Mouse (Mus musculus) Patski (cell line): ENCODE measurements around the gene Hist2h3c2. TPM values are rescaled to one million over a fixed set of nuclear protein-coding genes. Genes with fewer than 3 reads are reported as not detected.

Experiments
- ATAC-seq: fragments of 100-300 bp; one replicate; pipeline ENCODE4 v1.8.0; 2021
- CTCF ChIA-PET: fragments of 350-600 bp; sonication (Branson Sonifier 250); formaldehyde crosslinking; loops from one replicate; lab custom pipeline; 2022; ENCODE audit warnings: inconsistent platforms; lab: Charles Lee
- POLR2A ChIA-PET: fragments of 350-600 bp; sonication (Branson Sonifier 250); formaldehyde crosslinking; loops from one replicate; lab custom pipeline; 2022; ENCODE audit warnings: antibody characterized with exemption, inconsistent platforms; lab: Charles Lee
- DNase-seq: peaks from one replicate; pipeline ENCODE4 v3.0.0-alpha.2; 2011; ENCODE audit warnings: low read depth, low spot score
- H3K27me3 ChIP-seq: fragments of 371-371 bp; one replicate; pipeline ENCODE4 v1.5.1; 2021
- CTCF ChIP-seq: fragments of 100-300 bp; IDR thresholded peaks from one replicate; pipeline ENCODE4 v1.5.1; 2021
- in situ Hi-C: fragments of 300-500 bp; cut with MboI; formaldehyde crosslinking; loops from 3 replicates; pipeline ENCODE4 v1.11.1; 2018; ENCODE audit warnings: low pct_unique_long_range_greater_than_20kb, mixed read lengths
- polyA plus RNA-seq: library from polyadenylated mRNA; unstranded; gene quantifications from one replicate; pipeline ENCODE4 v1.2.3, GENCODE M21; 2021

Hist2h3c2 gene
- polyA plus RNA-seq, 1 experiment from 2014 or later: 3.7 TPM

DNA sequence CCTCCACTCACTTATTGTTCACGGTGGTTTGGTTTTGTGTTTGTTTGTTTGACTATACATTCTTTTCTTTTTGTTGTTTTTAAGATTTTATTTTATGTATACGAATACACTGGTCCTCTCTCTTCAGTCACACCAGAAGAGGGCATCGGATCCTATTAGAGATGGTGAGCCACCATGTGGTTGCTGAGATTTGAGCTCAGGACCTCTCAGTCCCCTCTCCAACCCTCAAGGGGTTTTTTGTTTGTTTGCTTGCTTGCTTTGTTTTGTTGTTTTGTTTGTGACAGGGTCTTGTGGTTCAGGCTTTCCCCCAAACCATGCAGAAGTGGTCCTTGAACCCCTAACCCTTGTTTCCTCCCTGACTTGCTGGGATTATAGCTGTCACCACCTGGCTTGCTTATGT lies 22.7 kb upstream of the Hist2h3c2 start:
- in situ Hi-C loops: loop anchor here (10.0 kb wide), 1 partner anchor 197 kb away; no protein-coding TSS in a partner anchor
- TF ChIP-seq CTCF: peak; percentile 52
- ChIA-PET CTCF (interaction anchor here (0.6 to 2.6 kb wide), 14 partner anchors 10 to 361 kb away, joined by 3 to 9 read pairs (median 3); partner anchors contain the start of genes Bola1 and Hist2h2ab), POLR2A (interaction anchor here (0.6 to 2.8 kb wide), 10 partner anchors 7 to 405 kb away, joined by 3 to 13 read pairs (median 6); partner anchors contain the start of genes Bola1, Hist2h2ab, Hist2h2ac and Hist2h2be)
- DNase-seq (no peak), ATAC-seq (no peak)
- no peaks in the 10 kb centered on the region for H3K27me3 ChIP-seq

DNA sequence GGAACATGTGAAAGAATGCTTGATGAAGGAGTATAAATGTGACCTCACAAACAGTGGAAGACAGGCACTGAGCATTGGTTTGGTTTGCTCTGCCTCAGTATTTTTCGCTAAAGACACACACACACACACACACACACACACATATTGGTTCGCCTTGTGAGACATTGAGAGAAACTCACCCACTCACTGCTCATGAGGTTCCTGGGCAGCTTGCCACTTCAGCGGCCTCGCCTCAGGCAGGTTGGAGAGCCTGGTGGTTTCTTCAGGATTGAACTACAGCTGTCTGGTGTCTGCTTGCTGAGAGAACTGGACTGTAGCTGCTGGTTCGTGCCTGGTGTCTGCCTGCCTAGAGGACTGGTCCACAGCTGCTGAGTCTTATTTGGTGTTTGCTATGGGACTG lies 21.3 kb upstream of the Hist2h3c2 start:
- DNase-seq: no peak
- TF ChIP-seq CTCF: no peak
- no peaks in the 10 kb centered on the region for H3K27me3 ChIP-seq
- POLR2A ChIA-PET: no interaction called here
- no peak for ATAC-seq
- CTCF ChIA-PET: interaction anchor here (1.3 kb wide), 1 partner anchor 15 kb away, joined by 3 read pairs; the partner anchor contains the start of gene Hist2h2aa1
- in situ Hi-C loops: loop anchor here (10.0 kb wide), 1 partner anchor 195 kb away; no protein-coding TSS in a partner anchor

DNA sequence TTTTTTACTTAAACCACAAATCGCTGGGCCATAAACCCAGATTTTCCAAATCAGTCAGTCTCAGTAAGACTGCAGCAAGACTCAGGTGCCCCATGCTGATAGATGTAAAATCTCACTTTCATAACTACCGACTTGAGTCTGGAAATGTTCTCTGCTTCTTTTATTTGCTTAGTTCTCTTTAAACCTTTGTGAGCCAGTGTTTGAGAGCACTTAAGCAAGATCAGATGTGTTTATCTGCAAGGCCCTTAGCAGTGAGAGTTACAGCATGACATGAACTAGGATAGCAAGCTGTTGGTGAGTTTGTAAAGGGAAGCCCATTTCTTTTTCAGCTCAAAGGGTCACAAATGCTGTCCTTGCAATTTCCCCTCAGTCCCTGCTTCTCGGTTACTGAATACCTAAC lies 18.3 kb upstream of the Hist2h3c2 start:
- ATAC-seq (no peak), DNase-seq (no peak)
- POLR2A ChIA-PET: interaction anchor here (0.6 kb wide), 1 partner anchor 26 kb away, joined by 6 read pairs; no protein-coding TSS in a partner anchor
- in situ Hi-C loops: no loop called here
- no peak for TF ChIP-seq CTCF
- H3K27me3 ChIP-seq: no peaks in the 10 kb centered on the region
- CTCF ChIA-PET: no interaction called here

DNA sequence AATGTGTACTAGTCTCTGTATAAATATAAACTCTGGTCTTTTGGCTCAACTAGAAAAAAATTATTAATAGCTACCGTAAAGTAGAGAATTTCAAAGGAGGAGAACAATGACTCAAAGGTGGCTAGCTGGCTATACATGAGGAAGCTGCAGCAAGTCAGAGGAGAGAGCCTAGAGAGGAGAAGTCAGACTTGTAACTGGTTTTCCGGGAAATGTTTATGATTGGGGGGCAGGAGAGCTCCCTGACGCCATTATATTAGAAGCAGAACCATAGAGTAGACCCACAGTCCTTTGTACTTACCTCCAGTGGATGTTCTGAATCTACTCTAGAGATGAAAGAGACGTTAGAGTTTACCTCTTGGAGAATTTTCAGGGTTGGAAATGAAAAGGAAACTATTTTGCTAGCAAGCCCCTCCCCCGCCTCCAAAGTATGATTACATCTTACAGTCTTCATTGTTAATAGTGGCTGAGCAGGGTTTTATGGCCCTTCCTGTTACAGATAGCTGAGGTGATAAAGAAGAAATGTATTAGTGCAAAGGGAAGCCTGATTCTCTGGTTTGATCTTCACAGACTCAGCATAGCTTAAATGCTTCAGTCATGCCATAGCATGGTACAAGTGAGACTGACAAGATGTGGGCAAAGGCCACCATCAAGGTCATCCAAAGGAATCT lies 17.1 kb upstream of the Hist2h3c2 start:
- no peak for TF ChIP-seq CTCF
- ChIA-PET CTCF (interaction anchor here (0.7 to 1.3 kb wide), 2 partner anchors 21 to 89 kb away, joined by 3 read pairs; no protein-coding TSS in a partner anchor), POLR2A (interaction anchor here (0.8 to 2.2 kb wide), 2 partner anchors 13 to 37 kb away, joined by 5 to 7 read pairs; partner anchors contain the start of genes Bola1, Hist2h2ab, Hist2h2bb and Hist2h3b)
- H3K27me3 ChIP-seq: no peaks in the 10 kb centered on the region
- in situ Hi-C loops: no loop called here
- DNase-seq: no peak
- ATAC-seq: no peak

DNA sequence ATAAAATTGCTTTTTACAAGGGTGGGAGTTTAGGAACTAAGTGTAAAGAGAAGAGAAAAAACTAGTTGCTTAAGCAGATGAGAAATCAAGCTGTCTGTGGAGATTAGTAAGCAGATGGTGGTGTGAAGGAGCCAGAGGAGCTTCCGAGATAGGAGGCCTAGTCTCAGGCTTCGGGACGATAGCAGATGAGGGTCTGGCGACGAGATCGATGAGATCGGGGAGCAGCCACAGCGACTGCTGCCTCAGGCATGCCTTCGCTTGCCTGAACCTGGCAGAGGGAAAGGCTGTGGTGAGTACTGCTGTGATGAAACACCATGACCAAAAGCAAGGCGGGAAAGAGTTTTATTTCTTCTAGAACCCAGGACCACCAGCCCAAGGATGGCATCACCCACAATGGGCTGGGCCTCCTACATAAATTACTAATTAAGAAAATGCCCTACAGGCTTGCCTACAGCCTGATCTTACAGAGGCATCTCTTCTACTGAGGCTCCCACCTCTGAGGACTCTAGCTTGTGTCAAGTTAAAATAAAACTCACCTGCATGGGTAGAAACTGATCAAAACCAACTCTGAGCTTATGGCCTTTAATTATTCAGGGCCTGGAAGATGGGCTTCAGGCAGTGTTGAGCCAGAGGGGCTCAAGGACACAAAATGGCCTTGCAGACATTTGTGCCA lies 15.9 kb upstream of the Hist2h3c2 start:
- CTCF ChIA-PET: no interaction called here
- POLR2A ChIA-PET: interaction anchor here (2.2 to 2.8 kb wide), 2 partner anchors 8 to 15 kb away, joined by 7 read pairs; partner anchors contain the start of genes Hist2h2bb, Hist2h3b and Hist2h4
- TF ChIP-seq CTCF: no peak
- ATAC-seq (no peak), DNase-seq (no peak)
- in situ Hi-C loops: no loop called here
- H3K27me3 ChIP-seq: no peaks in the 10 kb centered on the region

DNA sequence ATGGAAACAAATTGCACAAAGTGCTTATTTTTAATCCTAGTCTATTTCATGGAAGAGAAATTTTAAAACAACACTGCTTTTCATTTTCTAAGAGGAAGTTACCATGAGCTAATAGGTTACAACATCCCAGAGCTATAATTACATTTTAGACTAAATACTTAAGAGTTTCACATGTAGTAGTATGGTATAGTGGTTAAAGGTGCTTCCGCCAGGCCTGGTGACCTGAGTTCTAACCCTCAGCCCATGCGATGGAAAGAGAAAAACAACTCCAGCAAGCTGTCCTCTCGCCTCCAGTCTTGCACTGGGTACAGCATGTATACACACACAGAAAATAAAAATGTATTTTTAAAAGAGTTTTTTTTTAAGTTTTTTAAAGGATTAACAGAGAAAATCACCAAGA lies 12.9 kb upstream of the Hist2h3c2 start:
- ChIA-PET CTCF (interaction anchor here (1.1 to 1.2 kb wide), 3 partner anchors 10 to 33 kb away, joined by 3 to 9 read pairs (median 4); partner anchors contain the start of genes Bola1 and Hist2h2ab), POLR2A (interaction anchor here (1.9 kb wide), 1 partner anchor 11 kb away, joined by 13 read pairs; the partner anchor contains the start of gene Hist2h4)
- TF ChIP-seq CTCF: no peak
- no peaks in the 10 kb centered on the region for H3K27me3 ChIP-seq
- ATAC-seq (no peak), DNase-seq (no peak)
- in situ Hi-C loops: no loop called here

DNA sequence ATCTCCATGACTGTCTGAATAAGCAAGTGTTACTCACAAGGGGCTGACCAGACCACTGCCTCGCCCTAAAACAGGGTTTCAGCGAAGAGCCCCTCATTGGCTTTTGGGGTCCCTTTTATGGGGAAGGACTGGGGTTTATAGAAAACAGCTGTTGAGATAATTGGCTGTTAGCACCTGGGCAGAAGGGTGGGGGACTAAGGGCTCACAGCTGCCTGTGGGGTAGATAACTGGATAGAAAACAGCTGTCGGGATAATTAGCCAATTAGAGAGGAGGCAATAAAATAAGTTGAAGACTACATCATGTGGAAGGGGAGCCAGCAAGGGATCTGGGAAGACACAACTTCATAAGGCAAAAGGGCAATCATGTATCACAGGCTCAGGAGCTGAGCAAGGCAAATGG lies 12.0 kb upstream of the Hist2h3c2 start:
- in situ Hi-C loops: no loop called here
- no peak for TF ChIP-seq CTCF
- CTCF ChIA-PET: interaction anchor here (1.1 to 1.2 kb wide), 3 partner anchors 11 to 32 kb away, joined by 3 to 9 read pairs (median 4); partner anchors contain the start of genes Bola1 and Hist2h2ab
- H3K27me3 ChIP-seq: no peaks in the 10 kb centered on the region
- POLR2A ChIA-PET: interaction anchor here (1.4 to 1.9 kb wide), 2 partner anchors 8 to 12 kb away, joined by 4 to 13 read pairs; partner anchors contain the start of gene Hist2h4
- DNase-seq: no peak
- no peak for ATAC-seq

DNA sequence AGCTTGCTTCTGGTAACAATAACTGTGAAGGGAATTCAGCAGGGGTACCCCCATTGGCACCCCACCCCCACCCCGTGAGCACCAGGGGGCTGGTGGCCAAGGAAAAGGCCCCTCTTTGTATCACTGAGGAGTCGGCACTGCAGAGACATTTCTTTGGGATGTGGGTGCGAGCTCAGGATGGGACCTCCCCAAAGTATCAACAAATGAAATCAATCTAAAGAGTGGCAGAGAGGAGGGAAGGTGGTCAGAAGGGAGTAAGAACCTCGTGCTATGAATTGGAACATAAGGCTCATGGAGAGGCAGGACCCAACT lies 10.1 kb upstream of the Hist2h3c2 start:
- CTCF ChIA-PET: interaction anchor here (1.1 kb wide), 1 partner anchor 13 kb away, joined by 5 read pairs; no protein-coding TSS in a partner anchor
- ATAC-seq (no peak), DNase-seq (no peak)
- POLR2A ChIA-PET: interaction anchor here (1.0 kb wide), 1 partner anchor 13 kb away, joined by 3 read pairs; no protein-coding TSS in a partner anchor
- TF ChIP-seq CTCF: no peak
- in situ Hi-C loops: no loop called here
- no peaks in the 10 kb centered on the region for H3K27me3 ChIP-seq

DNA sequence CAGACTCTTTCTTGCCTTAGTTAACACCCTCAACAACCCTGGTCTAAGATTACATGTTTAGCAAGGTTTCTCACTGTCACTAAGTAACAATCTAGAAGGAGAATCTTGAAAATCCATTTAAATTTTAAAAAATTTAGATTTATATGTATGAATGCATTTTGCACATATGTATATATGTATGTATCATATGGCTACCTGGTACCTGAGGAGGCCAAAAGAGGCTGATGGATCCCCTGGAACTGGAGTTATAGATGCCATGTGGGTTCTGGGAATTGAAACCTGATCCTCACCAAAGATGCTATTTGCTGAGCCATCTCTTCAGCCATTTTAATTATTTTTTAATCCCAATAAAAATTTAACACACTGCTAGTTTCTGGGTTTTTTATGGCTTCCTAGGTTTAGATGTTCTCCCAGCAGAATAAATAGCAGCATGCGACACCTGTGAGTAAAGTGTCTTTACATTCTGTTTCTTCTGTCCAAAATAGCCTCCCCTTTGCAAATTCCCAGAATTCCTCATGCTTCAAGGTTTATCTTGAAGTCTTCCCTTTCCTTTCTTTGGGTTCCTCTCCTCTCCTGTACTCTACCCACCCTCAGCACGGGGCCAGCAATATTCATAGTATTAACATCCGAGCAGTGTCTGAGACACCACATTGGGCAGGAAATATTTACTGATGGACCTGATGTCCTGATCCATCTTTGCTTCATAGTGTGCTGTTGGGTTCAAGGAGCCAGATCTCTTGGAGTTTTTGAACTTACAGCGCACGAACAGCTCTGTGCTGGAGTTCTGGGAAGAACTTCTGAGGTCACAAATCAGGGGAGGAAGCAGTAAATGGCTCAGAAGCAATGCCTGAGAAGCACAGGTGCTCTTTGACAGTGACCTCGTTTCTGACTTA lies 9.5 kb upstream of the Hist2h3c2 start:
- CTCF ChIA-PET: interaction anchor here (1.1 kb wide), 1 partner anchor 13 kb away, joined by 5 read pairs; no protein-coding TSS in a partner anchor
- DNase-seq (no peak), ATAC-seq (no peak)
- in situ Hi-C loops: no loop called here
- H3K27me3 ChIP-seq: no peaks in the 10 kb centered on the region
- POLR2A ChIA-PET: interaction anchor here (1.0 kb wide), 1 partner anchor 14 kb away, joined by 3 read pairs; no protein-coding TSS in a partner anchor
- TF ChIP-seq CTCF: no peak
